Mouse (Mus musculus) splenic B cell, adult 2 months (primary cell): Measurements from ENCODE around the gene Wbp1.

Experiments
- DNase-seq: peaks from one replicate; pipeline ENCODE4 v3.0.0-alpha.2; 2011; ENCODE audit warnings: low read depth, low spot score
- H3K27me3 ChIP-seq: 2 replicates; pipeline ENCODE4 v1.6.1; 2012; ENCODE audit warnings: mild to moderate bottlenecking, low read length, moderate library complexity, mixed read lengths; ENCODE audit not compliant: control insufficient read depth, poor library complexity, insufficient read depth, severe bottlenecking
- H3K36me3 ChIP-seq: 2 replicates; pipeline ENCODE4 v1.6.1; 2012; ENCODE audit warnings: mild to moderate bottlenecking, low read length, moderate library complexity, mixed read lengths; ENCODE audit not compliant: control insufficient read depth, poor library complexity, insufficient read depth, severe bottlenecking

The Wbp1 gene

GRCm38 (mm10) chr6:83116373-83117164 is 4.8 kb downstream of the Wbp1 start:
- no peak for DNase-seq
- Histone ChIP-seq H3K27me3 (no peaks in the 10 kb centered on the region), H3K36me3 (peaks cover 3% of the 10 kb centered on the region; the same call in 1 of the 2 replicates)

GRCm38 (mm10) chr6:83115682-83116372 is 5.5 kb downstream of the Wbp1 start:
- Histone ChIP-seq H3K36me3 (peaks cover 3% of the 10 kb centered on the region; the same call in 1 of the 2 replicates), H3K27me3 (no peaks in the 10 kb centered on the region)
- DNase-seq = peak; percentile 43

GRCm38 (mm10) chr6:83115011-83115671 is 6.2 kb downstream of the Wbp1 start, which contains the start of gene Mogs:
Gene Mogs (plus strand): TSS chr6:83115496.
- H3K27me3 ChIP-seq = no peaks in the 10 kb centered on the region
- H3K36me3 ChIP-seq = peaks cover 3% of the 10 kb centered on the region; the same call in 1 of the 2 replicates
- DNase-seq = peak; percentile 92

GRCm38 (mm10) chr6:83111510-83112136 is 9.7 kb downstream of the Wbp1 start:
- no peaks in the 10 kb centered on the region for H3K27me3 ChIP-seq
- H3K36me3 ChIP-seq = peaks cover 3% of the 10 kb centered on the region; the same call in 1 of the 2 replicates

GRCm38 (mm10) chr6:83108762-83109668 is 12.3 kb downstream of the Wbp1 start, which contains the start of gene Mrpl53:
Gene Mrpl53 (plus strand): TSS chr6:83109040.
- DNase-seq = peak; percentile 76
- peaks cover 3% of the 10 kb centered on the region; the same call in 1 of the 2 replicates for H3K36me3 ChIP-seq
- H3K27me3 ChIP-seq = no peaks in the 10 kb centered on the region

More at GRCm38 (mm10) chr6:83111510-83112136, 9.7 kb downstream of the Wbp1 start:
- DNase-seq = no peak

GRCm38 (mm10) chr6:83107566-83108400 is 13.6 kb downstream of the Wbp1 start:
- Histone ChIP-seq H3K27me3 (no peaks in the 10 kb centered on the region), H3K36me3 (peaks cover 3% of the 10 kb centered on the region; the same call in 1 of the 2 replicates)
- peak; percentile 85 for DNase-seq

GRCm38 (mm10) chr6:83104158-83104557 is 17.2 kb downstream of the Wbp1 start:
- Histone ChIP-seq H3K36me3 (peaks cover 3% of the 10 kb centered on the region; the same call in 1 of the 2 replicates), H3K27me3 (no peaks in the 10 kb centered on the region)
- no peak for DNase-seq

- peaks cover 3% of the 10 kb centered on the region; the same call in 1 of the 2 replicates for H3K36me3 ChIP-seq
- no peak for DNase-seq
- H3K27me3 ChIP-seq = no peaks in the 10 kb centered on the region
Measured at GRCm38 (mm10) chr6:83103130-83103650, 18.2 kb downstream of the Wbp1 start.

GRCm38 (mm10) chr6:83101688-83102556 is 19.4 kb downstream of the Wbp1 start:
- DNase-seq = peak; percentile 77
- H3K36me3 ChIP-seq = no peaks in the 10 kb centered on the region
- H3K27me3 ChIP-seq = no peaks in the 10 kb centered on the region

GRCm38 (mm10) chr6:83101316-83101687 is 20.1 kb downstream of the Wbp1 start, which contains the start of the genes Ccdc142 and Gm42688:
Gene Ccdc142 (plus strand): TSS chr6:83101601.
Gene Gm42688 (plus strand): TSS chr6:83101617.
- no peaks in the 10 kb centered on the region for H3K27me3 ChIP-seq
- no peaks in the 10 kb centered on the region for H3K36me3 ChIP-seq
- DNase-seq = peak; percentile 92

- no peak for DNase-seq
- H3K36me3 ChIP-seq = no peaks in the 10 kb centered on the region
- 0 out of 2 replicates have a peak, but pooled peaks cover 2% of the 10 kb centered on the region for H3K27me3 ChIP-seq
Measured at GRCm38 (mm10) chr6:83098411-83098810, 22.9 kb downstream of the Wbp1 start.

GRCm38 (mm10) chr6:83095968-83096367 is 25.4 kb downstream of the Wbp1 start:
- no peak for DNase-seq
- Histone ChIP-seq H3K36me3 (no peaks in the 10 kb centered on the region), H3K27me3 (0 out of 2 replicates have a peak, but pooled peaks cover 2% of the 10 kb centered on the region)
